Mouse (Mus musculus) kidney, adult 2 months (tissue): ENCODE results near the gene Myl6b. TPM values are rescaled to one million over a fixed set of nuclear protein-coding genes. Genes with fewer than 3 reads are reported as not detected.

ENCODE experiments used
- DNase-seq: peaks from one replicate; pipeline ENCODE4 v3.0.0; 2021
- H3K27ac ChIP-seq: fragments of 200-500 bp; 2 replicates; pipeline ENCODE4 v1.5.1; 2012; ENCODE audit warnings: low read depth, low read length, control low read depth, inconsistent platforms; ENCODE audit not compliant: insufficient read depth
- H3K27me3 ChIP-seq: fragments of 200-500 bp; replicated peaks from 2 replicates; pipeline ENCODE4 v1.6.1; 2012; ENCODE audit warnings: mild to moderate bottlenecking, moderate library complexity, low read length, inconsistent platforms; ENCODE audit not compliant: control insufficient read depth, insufficient read depth
- H3K36me3 ChIP-seq: fragments of 200-500 bp; 2 replicates; pipeline ENCODE4 v1.6.1; 2012; ENCODE audit warnings: mild to moderate bottlenecking, moderate library complexity, low read length, inconsistent platforms; ENCODE audit not compliant: control insufficient read depth, insufficient read depth
- H3K4me1 ChIP-seq: fragments of 200-500 bp; 2 replicates; pipeline ENCODE4 v1.6.1; 2011; ENCODE audit warnings: low read length; ENCODE audit not compliant: control insufficient read depth, insufficient read depth
- H3K4me3 ChIP-seq: fragments of 200-500 bp; 2 replicates; pipeline ENCODE4 v1.5.1; 2011; ENCODE audit warnings: mild to moderate bottlenecking, low read depth, low read length, control low read depth; ENCODE audit not compliant: insufficient read depth
- CTCF ChIP-seq: fragments of 200-500 bp; conservative IDR thresholded peaks from 2 replicates; pipeline ENCODE4 v1.5.1; 2011; ENCODE audit warnings: low read depth, mild to moderate bottlenecking, control low read depth, low read length, moderate library complexity, mixed read lengths; ENCODE audit not compliant: insufficient read depth, insufficient read length
- POLR2A ChIP-seq: fragments of 200-500 bp; IDR thresholded peaks from one replicate; pipeline ENCODE4 v1.6.1; 2011; ENCODE audit warnings: low read depth, low read length, control low read depth
- WGBS: fragments of 180-500 bp; shearing (Covaris S2); methylation state at CpG from one replicate; pipeline ENCODE4 v1.1.7; 2018; 5-methylcytosine and 5-hydroxymethylcytosine counted together
- polyA plus RNA-seq: library from polyadenylated mRNA; depleted of rRNA; stranded (reverse); fragments of >200 nt; gene quantifications from 2 replicates; pipeline ENCODE4 v1.2.3, GENCODE M21; 2012; rRNA removed

Myl6b gene
- polyA plus RNA-seq, 1 experiment = 10.6 TPM

GRCm38 (mm10) chr10:128445407-128445806, 53.1 kb downstream of the Myl6b start:
- no peak for TF ChIP-seq CTCF
- no peak for TF ChIP-seq POLR2A
- no peak overlapping the region for H3K4me3 ChIP-seq
- no peaks in the 10 kb centered on the region for H3K4me1 ChIP-seq
- H3K27ac ChIP-seq = no peak overlapping the region
- DNase-seq = peak; percentile 40
- 72% methylated on average over 4 of the region's 4 CpGs for WGBS
- H3K27me3 ChIP-seq = no peaks in the 10 kb centered on the region
- no peaks in the 10 kb centered on the region for H3K36me3 ChIP-seq

DNA sequence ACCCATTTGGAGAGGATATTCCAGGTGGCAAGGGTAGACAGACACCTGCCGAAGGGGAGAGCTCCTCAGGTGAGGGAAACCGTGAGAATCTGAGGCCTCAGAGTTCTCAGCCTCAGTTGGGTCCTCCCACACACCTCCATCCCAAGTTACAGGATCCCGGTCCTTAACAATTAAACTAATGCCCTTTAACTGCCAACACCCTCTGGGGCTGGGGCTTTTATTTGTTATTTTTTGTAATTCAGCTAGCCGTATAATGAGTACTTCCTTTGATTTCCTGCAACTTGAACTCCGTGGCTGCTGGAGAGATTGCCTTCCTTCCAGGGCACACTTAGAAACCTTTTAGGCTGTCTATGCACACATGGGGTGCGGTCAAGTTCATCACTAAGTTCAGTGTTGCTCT, 54.1 kb downstream of the Myl6b start:
- no peak for DNase-seq

More for the DNA sequence above, 54.1 kb downstream of the Myl6b start:
- 20% methylated on average over 6 of the region's 6 CpGs for WGBS
- Histone ChIP-seq H3K27me3 (no peaks in the 10 kb centered on the region), H3K4me3 (no peak overlapping the region), H3K27ac (no peak overlapping the region), H3K36me3 (no peaks in the 10 kb centered on the region), H3K4me1 (no peaks in the 10 kb centered on the region)
- TF ChIP-seq CTCF (no peak), POLR2A (no peak)

Other genes with a start within 250 kb of the Myl6b start
- not detected in 2 replicates for gene Apon, start 244.6 kb downstream of the Myl6b start, polyA plus RNA-seq
- gene Apof, start 230.0 kb downstream of the Myl6b start, polyA plus RNA-seq = 0.08 and 0.30 TPM in 2 replicates
- gene Stat2, start 228.1 kb downstream of the Myl6b start, polyA plus RNA-seq = 18.6 TPM in 2 replicates
- 0.05 and 0.10 TPM in 2 replicates for gene Il23a, start 199.9 kb downstream of the Myl6b start, polyA plus RNA-seq
- 18.1 and 21.1 TPM in 2 replicates for gene Pan2, start 195.3 kb downstream of the Myl6b start, polyA plus RNA-seq
- 90.8 and 118 TPM in 2 replicates for gene Cnpy2, start 176.2 kb downstream of the Myl6b start, polyA plus RNA-seq
- gene Cs, start 161.0 kb downstream of the Myl6b start, polyA plus RNA-seq = 252 and 273 TPM in 2 replicates
- gene Coq10a, start 129.7 kb downstream of the Myl6b start, polyA plus RNA-seq = 58.7 and 72.3 TPM in 2 replicates
- 21.5 and 22.5 TPM in 2 replicates for gene Ankrd52, start 121.6 kb downstream of the Myl6b start, polyA plus RNA-seq
- 114 and 137 TPM in 2 replicates for gene Slc39a5, start 97.5 kb downstream of the Myl6b start, polyA plus RNA-seq
- gene Nabp2, start 87.2 kb downstream of the Myl6b start, polyA plus RNA-seq = 33.2 and 37.8 TPM in 2 replicates
- 19.5 and 19.6 TPM in 2 replicates for gene Rnf41, start 87.0 kb downstream of the Myl6b start, polyA plus RNA-seq
- gene Smarcc2, start 39.4 kb downstream of the Myl6b start, polyA plus RNA-seq = 81.3 and 81.4 TPM in 2 replicates
- 897 and 1,416 TPM in 2 replicates for gene Myl6, start 4.5 kb downstream of the Myl6b start, polyA plus RNA-seq
- gene Esyt1, start 27.2 kb upstream of the Myl6b start, polyA plus RNA-seq = 24.5 and 25.5 TPM in 2 replicates
- 10.0 and 11.3 TPM in 2 replicates for gene Zc3h10, start 49.1 kb upstream of the Myl6b start, polyA plus RNA-seq
- gene Rpl41, start 50.6 kb upstream of the Myl6b start, polyA plus RNA-seq = 1,799 and 2,275 TPM in 2 replicates
- 18.5 and 25.1 TPM in 2 replicates for gene Pa2g4, start 67.3 kb upstream of the Myl6b start, polyA plus RNA-seq
- 26.9 and 30.2 TPM in 2 replicates for gene Erbb3, start 91.0 kb upstream of the Myl6b start, polyA plus RNA-seq
- 520 and 798 TPM in 2 replicates for gene Rps26, start 128.1 kb upstream of the Myl6b start, polyA plus RNA-seq
- gene Ikzf4, start 147.3 kb upstream of the Myl6b start, polyA plus RNA-seq = 2.9 and 3.2 TPM in 2 replicates
- gene Suox, start 175.4 kb upstream of the Myl6b start, polyA plus RNA-seq = 76.3 and 84.1 TPM in 2 replicates
- 101 and 111 TPM in 2 replicates for gene Rab5b, start 197.6 kb upstream of the Myl6b start, polyA plus RNA-seq
- gene Pmel, start 205.5 kb upstream of the Myl6b start, polyA plus RNA-seq = 0.61 and 1.0 TPM in 2 replicates
- gene Cdk2, start 206.3 kb upstream of the Myl6b start, polyA plus RNA-seq = 12.4 and 12.7 TPM in 2 replicates
- 17.4 and 24.5 TPM in 2 replicates for gene Dgka, start 246.2 kb upstream of the Myl6b start, polyA plus RNA-seq
- 17.6 and 20.0 TPM in 2 replicates for gene Pym1, start 249.2 kb upstream of the Myl6b start, polyA plus RNA-seq